Mouse (Mus musculus) heart, postnatal 25 days (tissue): ENCODE measurements around the gene Gpx2. TPM values are rescaled to one million over a fixed set of nuclear protein-coding genes. Genes with fewer than 3 reads are reported as not detected.

ENCODE experiments used
- DNase-seq: peaks from one replicate; pipeline ENCODE4 v3.0.0; 2022; ENCODE audit warnings: low spot score
- intact Hi-C: fragments of 180-260 bp; cut with DNase I; formaldehyde crosslinking; loops from one replicate; pipeline ENCODE4 v1.15.1; 2025
- total RNA-seq, 2 experiments: library from RNA; stranded (reverse); gene quantifications; 2 replicates each; pipeline ENCODE4 v1.2.3; 2021

The Gpx2 gene
- total RNA-seq, 2 experiments from 2014 or later: not detected

DNA sequence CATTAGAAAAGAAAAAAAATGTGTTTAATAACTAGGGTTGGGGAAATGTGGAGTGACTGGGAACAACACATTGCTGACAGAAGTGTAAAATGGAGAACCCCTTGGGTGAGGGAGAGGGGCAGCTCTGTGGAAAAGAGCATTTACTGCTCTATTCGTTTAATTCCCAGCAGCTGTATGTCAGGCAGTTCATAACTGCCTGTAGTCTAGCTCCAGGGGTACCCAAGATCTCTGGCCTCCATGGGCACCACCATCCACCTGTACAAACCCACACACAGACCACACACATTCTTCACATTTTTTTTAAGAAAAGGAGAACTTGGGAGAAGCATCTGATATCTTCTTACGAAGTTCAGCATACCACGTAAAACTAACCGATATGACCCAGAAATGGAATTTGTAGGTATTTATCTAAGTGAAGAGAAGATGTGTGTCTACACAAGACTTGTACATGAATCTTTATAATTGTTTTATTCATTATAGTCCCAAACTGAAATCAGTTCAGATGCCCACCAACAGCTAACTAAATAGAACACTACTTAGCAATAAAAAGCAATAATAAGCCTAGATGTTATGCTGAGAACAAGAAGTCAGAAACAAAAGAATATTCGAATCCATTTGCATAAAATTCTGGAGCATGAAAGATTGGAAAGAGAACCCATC is 24.4 kb downstream of the Gpx2 start:
- DNase-seq: no peak
- intact Hi-C loops: no loop called here

DNA sequence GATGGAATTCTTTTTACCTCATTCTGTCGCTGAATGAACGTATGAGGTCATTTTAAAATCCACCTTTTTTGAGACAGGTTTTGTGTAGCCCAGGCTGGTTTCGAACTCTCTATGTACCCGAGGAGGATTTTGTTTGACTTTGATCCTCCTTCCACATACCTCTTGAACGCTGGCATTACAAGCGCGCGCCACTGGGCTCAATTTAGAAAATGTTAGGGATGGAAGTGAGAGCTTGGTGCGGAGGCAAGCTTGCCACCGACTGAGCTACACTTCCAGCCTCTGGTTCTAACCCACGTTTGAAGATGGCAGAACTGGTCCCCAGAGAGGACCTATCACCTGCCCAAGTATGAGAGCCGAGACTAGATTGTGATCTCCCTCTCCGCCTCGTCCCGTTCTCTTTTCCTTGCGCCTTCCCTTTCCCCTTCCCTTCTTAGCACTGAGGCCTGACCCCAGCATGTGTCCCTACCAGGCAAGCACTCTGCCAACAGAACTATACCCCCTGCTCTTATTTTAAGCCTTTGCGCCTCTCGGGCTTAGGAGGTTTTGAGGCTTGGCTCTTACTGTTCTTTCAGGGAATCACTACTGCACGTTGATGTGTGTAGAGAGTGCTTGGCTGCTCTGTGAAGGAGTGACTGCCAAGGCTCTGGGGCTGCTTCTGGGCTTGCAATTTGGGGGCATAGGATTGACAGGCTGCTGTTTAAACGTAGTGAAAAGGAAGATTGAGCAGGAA is 29.3 kb downstream of the Gpx2 start:
- intact Hi-C loops: no loop called here
- no peak for DNase-seq

DNA sequence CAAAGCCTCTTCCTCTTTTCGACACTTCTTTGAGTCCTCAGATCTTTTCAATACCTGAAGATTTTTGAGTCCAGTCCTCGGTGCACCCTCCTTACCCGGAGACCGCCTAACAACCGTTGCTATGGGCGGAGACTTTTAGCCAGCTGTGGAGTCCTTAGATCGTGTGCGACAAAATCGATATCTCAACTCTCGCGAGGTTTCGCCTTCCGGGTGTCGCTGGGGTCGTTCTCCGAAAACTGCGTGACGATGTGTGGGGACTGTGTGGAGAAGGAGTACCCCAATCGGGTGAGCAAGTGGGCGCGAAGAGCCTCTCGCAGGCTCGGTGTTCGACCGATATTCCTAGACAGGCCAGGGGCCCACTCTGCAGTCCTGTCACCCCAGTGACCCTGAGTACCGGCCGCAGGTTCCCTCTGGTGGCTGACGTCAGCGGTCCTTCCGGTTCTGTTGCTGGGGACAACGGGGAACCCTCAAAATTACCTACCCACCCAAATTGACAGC is 30.0 kb downstream of the Gpx2 start, which contains the start of the genes Churc1 and Fntb:
Gene Churc1, plus strand, starts transcription at position 185 of the 498 bp plus-strand sequence.
Gene Fntb, plus strand, starts transcription at position 236 of the 498 bp plus-strand sequence.
- intact Hi-C loops: no loop called here
- DNase-seq: peak; percentile 84

DNA sequence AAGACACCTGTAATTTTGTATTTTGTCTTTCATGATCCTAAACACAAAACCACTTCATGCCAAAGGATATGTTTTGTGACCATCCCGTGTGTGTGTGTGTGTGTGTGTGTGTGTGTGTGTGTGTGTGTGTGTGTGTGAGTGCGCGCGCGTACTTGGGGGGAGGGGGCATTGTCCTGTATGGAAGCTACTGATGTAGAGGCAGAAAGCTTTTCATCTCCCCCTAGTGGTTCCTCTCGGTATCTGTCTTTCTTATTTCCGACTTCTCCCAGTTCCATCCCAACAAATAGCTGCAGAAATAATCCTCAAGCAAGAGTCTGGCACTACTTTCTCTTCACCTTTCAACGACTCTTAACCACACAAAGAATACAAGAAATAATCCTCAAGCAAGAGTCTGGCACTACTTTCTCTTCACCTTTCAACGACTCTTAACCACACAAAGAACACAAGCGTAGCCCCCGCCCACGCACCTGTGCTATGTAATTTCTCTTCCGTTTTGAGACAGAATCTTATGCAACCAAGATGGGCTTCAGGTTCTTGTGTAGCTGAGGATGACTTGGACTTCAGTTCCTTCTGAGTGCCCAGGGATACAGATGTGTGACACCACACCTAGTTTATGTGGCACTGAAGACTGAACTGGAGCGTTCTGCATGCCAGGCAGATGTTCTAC is 42.6 kb downstream of the Gpx2 start:
- intact Hi-C loops: no loop called here
- DNase-seq: no peak

DNA sequence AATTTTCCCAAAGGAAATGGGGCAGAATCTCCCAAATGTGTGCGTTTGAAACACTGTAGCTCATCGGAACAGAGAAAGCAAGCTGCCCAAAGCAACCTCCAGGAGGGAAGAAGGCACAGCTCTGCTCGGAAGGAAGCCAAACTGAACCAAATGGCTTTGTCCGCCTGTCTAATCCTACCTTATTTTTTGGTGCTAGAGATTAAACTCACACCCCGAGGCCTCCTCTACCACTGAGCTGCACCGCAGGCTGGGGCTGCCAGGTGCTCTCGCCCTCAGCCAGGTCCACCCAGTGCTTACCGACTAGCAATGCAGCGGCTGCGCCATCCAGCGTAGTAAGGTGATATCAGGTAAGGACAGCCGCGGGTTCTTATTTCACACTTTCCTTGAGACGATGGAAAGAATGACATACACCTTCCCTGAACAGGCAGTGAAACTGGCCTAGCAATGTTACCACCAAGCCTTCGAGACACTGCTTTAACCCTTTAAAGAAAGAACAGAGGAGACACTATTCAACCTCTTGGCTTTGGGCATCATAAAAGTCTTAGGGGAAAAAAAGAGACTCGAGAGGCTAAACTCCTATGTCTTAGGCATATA is 44.4 kb downstream of the Gpx2 start:
- DNase-seq: no peak
- intact Hi-C loops: no loop called here

Other genes starting within 250 kb of the Gpx2 start
- gene Sptb, start 85.0 kb downstream of the Gpx2 start, total RNA-seq: 10 to 100 TPM; 77.3 to 82.3 TPM
- gene Churc1, start 30.0 kb downstream of the Gpx2 start, total RNA-seq: 10 to 100 TPM; 84.7 to 90.6 TPM
- gene Fntb, start 30.0 kb downstream of the Gpx2 start, total RNA-seq: 10 to 100 TPM; 13.0 to 14.3 TPM
- 1 to 10 TPM in 1 of 2 experiments, under 1 TPM in 1; 0.45 to 1.3 TPM for gene Rab15, start 27.4 kb upstream of the Gpx2 start, total RNA-seq
- 10 to 100 TPM; 47.7 to 67.9 TPM for gene Max, start 166.6 kb upstream of the Gpx2 start, total RNA-seq